Mouse (Mus musculus): Measurements from ENCODE around the gene Lrrc55.

The Lrrc55 gene

DNA sequence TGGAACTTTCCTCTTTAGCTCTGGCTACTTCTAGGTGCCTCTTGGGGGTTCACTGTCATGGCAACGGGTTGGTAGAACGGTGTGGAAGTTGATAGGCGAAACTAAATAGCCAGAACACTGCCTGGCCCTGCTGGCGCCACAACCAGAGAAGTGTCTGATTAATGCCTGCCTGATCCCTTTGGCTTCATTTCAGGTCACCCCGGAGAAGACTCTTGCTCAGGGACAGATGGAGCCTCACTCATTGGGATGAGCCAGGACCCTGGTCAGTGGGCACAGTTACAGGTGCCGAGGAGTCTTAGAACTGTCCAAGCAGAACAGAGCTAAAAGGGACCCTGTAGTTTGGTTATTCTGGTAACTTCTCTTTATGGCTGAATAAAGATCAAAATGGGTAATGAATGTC, 23.5 kb downstream of the Lrrc55 start:
- in situ Hi-C loops (cut with MboI; ENCODE audit: low pct_unique_long_range_greater_than_20kb in 1 of 2, low sequenced_read_pairs in 2 of 2, unreplicated experiment in 1 of 2), result no loop called here

DNA sequence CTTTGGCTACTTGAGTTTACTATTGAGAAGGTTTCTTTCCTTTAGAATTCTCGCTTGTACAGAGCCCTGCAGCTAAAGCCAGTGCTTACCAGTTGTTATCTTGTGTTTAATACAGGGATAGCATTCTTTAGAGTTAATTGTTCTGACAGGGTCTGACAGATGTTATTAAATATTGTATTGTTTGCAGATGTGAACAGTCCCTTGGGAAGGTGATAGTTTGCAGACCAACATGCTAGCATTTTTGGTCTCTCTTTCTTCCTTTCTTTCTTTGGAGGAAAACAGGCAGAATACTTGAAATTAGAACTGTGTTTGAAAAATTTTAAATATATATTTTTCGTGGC, 24.3 kb downstream of the Lrrc55 start:
- in situ Hi-C loops (cut with MboI; ENCODE audit: low pct_unique_long_range_greater_than_20kb in 1 of 2, low sequenced_read_pairs in 2 of 2, unreplicated experiment in 1 of 2), result no loop called here

DNA sequence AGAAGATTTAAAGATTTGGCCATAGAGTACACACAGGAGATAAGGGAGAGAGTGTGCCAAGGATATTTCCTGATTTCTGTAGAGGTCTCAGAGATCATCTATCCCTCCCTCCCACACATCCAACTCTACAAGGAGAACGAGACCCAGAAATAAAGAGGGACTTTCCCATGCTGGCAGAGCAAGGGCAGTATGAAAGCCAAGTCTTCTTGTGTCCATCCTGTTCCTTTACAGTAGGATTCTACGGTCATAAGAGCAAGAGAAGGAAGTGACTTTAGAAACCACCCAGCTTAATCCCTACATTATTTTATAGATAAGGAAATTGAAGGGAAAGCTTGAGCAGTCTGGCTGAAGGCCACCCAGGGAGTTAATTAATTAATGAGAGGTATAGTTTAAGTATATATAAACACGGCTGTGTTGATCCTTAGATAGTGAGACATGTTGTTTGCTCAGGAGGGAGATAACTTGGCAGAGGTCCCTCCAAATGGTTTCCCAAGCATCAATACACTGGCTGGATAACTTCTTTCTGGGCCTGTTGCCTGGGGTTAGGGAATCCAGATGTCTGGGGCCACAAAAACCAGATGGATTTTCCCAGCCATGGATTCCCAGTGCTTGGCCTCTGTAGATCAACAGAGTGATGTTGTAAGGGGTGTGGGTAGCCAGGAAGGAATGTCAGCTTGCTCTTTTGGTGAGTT, 24.8 kb downstream of the Lrrc55 start:
- in situ Hi-C loops (cut with MboI; ENCODE audit: low pct_unique_long_range_greater_than_20kb in 1 of 2, low sequenced_read_pairs in 2 of 2, unreplicated experiment in 1 of 2), result no loop called here

DNA sequence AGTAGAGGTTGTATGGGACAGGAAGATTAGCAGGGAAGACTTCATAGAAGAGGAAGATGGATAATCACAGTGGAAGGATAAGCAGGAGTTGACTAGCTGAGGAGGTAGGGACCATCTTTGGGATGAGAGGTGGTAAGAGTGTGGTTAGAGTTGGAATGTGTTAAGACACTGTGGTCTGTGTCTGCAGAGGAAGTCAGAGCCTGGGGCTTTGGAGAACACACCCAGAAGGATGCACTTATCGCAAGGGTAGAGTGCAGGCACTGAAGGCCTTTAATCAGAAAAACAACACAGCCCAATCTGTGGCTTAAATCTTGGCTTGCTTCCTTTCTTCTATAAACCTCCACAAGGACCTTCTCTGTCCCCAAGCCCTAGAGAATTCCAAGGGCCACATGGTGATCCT, 28.7 kb downstream of the Lrrc55 start:
- in situ Hi-C loops (cut with MboI; ENCODE audit: low pct_unique_long_range_greater_than_20kb in 1 of 2, low sequenced_read_pairs in 2 of 2, unreplicated experiment in 1 of 2), result no loop called here

DNA sequence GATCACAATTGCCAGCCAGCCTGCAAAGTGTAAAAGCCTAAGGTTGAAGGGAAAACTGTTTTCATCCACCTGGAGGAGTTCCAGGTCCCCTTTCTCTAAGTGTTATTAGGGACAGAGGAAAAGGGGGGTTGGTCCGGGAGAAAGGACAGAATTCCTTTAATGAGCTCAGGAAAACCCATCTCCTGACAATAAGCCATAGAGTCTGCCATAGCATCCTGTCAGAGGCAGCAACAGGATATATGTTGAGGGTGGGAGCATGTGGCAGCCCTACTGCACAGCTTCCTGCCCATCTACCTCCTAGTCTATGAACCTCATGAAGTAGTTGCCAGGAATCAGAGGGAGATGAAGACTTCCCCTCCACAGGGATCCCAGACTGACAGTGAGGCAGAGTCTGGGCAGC, 29.4 kb downstream of the Lrrc55 start:
- in situ Hi-C loops (cut with MboI; ENCODE audit: low pct_unique_long_range_greater_than_20kb in 1 of 2, low sequenced_read_pairs in 2 of 2, unreplicated experiment in 1 of 2), result no loop called here

DNA sequence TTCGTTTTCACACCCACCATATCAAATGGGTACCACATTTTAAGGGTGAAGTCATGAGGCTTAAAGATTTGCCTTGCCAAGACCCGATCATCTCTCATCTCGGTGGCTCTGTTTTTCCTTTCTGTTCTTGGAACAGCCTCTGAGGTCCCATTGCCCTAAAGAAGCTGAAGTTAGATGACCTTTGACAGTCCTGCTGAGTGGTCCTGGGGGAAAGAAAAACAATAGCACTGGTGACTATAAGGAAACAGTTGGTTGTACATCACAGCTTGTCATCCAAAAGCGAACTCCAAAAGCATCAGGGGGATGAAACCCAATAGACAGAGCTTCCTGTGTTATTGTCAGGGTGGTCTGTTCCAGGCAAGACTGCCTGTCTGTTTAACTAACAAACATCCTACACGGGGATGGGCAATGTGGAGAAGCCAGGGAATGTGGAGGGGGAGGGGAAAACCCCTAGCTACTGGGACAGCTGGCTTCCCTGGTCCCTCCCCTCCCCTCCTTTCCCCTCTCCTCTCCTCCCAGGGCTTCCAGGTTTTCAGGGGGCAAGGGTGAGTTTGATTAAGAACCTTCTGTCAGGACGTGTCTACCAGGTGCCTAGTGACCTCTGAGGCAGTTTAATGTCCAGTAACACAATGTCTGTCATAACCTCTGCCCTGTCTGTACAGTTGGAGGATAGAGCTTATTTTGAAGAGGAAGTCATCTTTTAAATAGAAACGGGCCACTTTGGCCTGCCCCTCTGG, 33.5 kb downstream of the Lrrc55 start:
- in situ Hi-C loops (cut with MboI; ENCODE audit: low pct_unique_long_range_greater_than_20kb in 1 of 2, low sequenced_read_pairs in 2 of 2, unreplicated experiment in 1 of 2), result no loop called here

DNA sequence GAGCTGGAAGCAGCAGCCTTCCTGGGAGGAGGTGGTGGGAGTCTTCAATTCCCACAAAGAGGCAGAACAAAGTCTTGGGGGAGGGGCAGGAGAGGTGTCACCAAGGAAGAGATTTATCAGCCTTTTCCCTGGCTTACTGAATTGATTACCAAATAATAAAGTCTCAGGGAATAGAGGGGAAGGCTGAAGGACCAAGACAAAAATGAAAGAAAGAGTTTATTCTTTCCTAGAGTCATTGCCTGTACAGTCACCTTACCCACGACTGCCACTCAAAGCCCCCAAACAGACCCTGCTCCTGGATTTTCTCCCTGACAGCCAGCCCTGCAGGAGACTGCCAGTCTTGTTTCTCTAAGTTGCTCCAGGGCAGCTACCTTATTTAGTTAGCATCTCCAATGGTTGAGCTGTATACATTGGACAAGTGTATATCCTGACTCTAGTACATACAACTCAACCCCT, 35.3 kb downstream of the Lrrc55 start:
- in situ Hi-C loops (cut with MboI; ENCODE audit: low pct_unique_long_range_greater_than_20kb in 1 of 2, low sequenced_read_pairs in 2 of 2, unreplicated experiment in 1 of 2), result no loop called here

DNA sequence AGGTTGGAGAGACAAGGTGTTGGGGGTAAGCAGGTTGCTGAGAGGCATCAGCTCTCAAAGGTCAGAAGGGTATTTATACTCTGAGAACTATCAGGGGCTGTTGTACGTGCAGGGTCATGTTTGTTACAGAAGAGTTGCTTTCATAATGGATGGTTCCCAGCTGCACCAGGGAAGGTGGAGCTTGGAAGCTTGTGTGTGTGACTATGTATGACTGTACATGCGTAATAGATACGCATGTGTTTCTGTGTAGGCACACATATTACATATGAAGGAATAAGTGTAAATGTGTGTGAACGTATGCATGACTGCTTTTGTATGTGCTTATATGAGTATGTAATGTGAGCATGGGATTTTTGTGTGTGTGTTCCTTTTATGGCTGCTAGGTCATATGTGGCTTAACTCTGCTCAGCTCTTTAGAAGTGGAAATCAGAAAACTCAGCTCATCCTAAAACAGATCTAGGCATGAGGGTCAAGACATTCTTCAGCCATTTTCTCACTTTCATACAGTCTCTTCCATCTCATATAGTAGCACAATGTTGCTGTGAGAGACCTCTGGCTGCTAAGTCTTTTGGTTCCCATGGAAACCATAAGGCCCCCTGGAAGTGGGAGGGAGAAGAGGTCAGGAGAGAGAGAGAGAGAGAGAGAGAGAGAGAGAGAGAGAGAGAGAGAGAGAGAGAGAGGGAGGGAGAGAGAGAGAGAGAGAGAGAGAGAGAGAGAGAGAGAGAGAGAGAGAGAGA, 35.9 kb downstream of the Lrrc55 start:
- in situ Hi-C loops (cut with MboI; ENCODE audit: low pct_unique_long_range_greater_than_20kb in 1 of 2, low sequenced_read_pairs in 2 of 2, unreplicated experiment in 1 of 2), result no loop called here

DNA sequence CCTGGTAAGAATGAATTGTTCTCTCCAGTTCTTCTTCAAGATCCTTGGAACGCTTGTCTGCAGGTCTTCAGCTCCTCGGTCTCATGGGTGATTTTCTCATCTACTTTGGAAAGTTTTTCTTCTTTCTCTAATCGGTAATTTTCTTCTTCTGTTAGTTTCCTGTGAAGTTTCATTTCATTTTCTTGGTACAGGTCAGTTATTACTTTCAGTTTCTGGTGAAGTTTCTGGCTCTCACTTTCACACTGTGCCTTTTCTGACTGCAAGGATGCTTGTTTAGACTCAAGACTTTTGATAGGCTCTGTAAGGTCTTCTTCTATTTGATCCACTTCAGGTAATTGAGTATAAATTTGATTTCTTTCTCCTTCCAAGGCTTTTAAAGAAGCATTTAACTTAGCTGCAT, 39.6 kb downstream of the Lrrc55 start:
- in situ Hi-C loops (cut with MboI; ENCODE audit: low pct_unique_long_range_greater_than_20kb in 1 of 2, low sequenced_read_pairs in 2 of 2, unreplicated experiment in 1 of 2), result no loop called here

DNA sequence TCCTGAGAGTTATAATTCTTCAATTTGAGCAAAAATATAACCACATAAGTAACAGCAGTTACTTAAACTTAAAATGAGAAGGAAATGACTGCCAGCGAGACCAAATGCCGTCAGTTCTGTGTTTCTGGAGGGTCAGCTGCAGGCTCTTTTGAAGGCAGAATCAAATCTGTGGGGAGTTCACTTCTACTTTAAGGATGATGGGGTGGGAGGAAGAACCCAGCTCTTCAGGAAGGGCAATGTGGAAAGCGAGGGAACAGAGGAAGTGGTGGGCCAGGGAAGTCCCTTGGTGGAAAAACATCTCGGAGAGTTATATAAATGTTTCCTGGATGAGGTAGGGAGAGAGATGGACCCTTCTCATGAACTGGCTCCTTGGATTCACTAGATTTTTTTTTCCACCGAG, 40.9 kb downstream of the Lrrc55 start:
- in situ Hi-C loops (cut with MboI; ENCODE audit: low pct_unique_long_range_greater_than_20kb in 1 of 2, low sequenced_read_pairs in 2 of 2, unreplicated experiment in 1 of 2), result no loop called here

DNA sequence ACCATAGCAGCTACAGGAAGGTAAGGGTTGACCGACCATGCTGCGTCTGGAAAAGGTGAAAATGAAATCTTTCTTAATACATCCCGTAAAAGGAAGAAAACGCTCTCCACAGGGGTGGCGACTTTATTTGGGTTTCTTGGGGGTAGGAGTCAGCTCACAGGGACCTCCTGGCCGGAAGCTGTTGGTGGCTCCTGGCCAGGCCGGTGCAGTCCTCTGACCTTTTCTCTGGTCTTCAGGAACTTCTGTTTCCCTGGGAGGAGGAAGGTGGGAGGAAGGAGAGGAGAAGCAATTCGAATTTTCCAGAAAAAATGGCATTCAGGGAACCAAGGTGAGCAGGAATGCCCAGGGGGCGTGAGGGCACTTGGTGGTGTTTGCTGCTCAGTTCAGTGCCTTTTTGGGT, 41.7 kb downstream of the Lrrc55 start:
- in situ Hi-C loops (cut with MboI; ENCODE audit: low pct_unique_long_range_greater_than_20kb in 1 of 2, low sequenced_read_pairs in 2 of 2, unreplicated experiment in 1 of 2), result no loop called here

DNA sequence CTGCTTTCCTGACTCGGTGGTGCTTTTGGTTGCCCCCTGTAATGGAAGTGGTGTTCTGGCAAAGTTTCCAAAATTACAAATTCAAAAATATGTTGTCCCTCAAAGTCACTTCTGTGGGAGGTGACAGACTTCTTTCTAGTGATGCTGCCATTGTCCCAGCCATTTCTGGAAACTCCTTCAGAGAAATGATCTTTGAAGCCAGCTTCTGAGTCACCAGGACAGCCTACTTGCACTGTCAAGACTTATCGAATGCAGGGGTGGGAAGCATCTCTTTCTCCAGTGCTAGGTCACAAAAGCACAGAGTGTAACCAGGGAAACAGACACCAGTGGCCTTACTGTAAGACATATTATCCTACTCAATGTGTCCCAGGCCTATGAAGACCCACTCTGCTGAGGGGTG, 45.8 kb downstream of the Lrrc55 start:
- in situ Hi-C loops (cut with MboI; ENCODE audit: low pct_unique_long_range_greater_than_20kb in 1 of 2, low sequenced_read_pairs in 2 of 2, unreplicated experiment in 1 of 2), result no loop called here

DNA sequence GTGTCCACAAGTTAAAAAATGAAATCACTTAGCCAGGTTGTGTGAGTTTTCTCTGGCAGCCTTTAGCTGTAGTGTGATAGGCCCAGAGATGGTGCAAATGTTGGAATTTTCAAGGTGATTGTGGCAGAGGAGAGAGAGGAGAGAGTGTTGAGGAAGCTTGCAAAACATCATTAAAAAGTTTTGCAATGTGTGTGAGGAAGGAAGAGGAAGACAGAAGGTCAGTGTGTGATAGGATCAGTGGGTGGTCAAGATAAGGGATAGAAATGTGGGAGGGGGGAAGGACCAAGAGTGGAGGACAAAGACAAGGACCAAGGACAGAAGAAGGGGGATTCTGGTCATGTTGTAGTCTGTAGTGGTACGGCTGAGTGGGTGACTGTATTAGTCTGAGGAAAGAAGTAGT, 46.6 kb downstream of the Lrrc55 start:
- in situ Hi-C loops (cut with MboI; ENCODE audit: low pct_unique_long_range_greater_than_20kb in 1 of 2, low sequenced_read_pairs in 2 of 2, unreplicated experiment in 1 of 2), result no loop called here

DNA sequence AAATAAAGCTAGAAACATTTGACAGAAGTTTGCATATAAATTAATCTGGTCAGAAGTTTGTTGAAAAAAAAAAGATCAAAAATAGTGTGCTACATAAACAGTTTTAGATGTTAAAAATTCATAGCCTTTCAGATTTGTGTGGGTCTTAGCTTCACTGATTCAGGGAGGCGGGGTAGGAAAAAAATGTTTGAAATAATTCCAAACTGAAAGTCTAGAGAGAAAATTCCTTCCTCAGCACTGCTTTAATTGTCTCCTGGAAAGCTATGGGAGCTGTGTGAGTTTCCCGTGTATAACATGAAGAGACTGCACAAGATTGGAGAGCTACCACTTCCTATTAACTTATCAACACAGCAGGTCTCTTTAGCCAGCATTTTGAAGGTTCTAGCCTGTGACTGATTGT, 49.5 kb downstream of the Lrrc55 start:
- in situ Hi-C loops (cut with MboI; ENCODE audit: low pct_unique_long_range_greater_than_20kb in 1 of 2, low sequenced_read_pairs in 2 of 2, unreplicated experiment in 1 of 2), result no loop called here

DNA sequence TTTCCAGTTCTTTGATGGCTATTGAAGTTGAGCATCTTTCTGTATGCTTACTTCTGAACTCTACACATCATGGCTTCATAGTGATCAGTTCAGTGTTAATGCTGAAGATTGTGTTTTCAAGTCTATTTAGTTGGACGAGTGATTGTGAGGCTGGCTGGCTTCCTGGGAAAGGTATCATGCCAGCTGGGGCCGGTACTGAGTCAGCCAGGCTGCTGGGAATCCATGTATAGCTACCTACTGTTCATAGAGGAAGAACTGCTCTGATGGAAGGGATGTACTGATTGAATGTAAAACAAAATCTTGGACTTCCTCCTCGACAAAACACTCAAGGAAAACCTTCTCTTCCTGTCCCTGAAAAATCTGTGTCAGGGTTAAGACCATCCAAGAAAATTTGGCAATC, 51.7 kb downstream of the Lrrc55 start:
- in situ Hi-C loops (cut with MboI; ENCODE audit: low pct_unique_long_range_greater_than_20kb in 1 of 2, low sequenced_read_pairs in 2 of 2, unreplicated experiment in 1 of 2), result no loop called here

DNA sequence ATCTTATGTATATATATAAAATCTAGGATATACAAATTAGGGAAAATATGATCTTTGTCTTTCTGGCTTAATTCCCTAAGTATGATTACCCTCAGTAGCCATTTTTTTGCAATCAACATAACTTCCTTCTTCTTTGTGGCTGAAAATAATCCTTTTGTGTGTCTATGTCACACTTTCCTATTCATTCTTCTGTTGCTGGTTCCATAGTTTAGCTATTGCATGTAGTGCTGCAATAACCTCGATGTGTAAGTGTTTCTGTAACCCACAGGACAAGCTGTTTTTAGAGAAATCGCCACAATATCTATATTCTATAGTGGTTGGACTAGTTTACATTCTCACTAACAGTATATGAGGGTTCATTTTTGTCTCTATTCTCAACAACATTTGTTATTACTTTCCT, 52.1 kb downstream of the Lrrc55 start:
- in situ Hi-C loops (cut with MboI; ENCODE audit: low pct_unique_long_range_greater_than_20kb in 1 of 2, low sequenced_read_pairs in 2 of 2, unreplicated experiment in 1 of 2), result no loop called here

DNA sequence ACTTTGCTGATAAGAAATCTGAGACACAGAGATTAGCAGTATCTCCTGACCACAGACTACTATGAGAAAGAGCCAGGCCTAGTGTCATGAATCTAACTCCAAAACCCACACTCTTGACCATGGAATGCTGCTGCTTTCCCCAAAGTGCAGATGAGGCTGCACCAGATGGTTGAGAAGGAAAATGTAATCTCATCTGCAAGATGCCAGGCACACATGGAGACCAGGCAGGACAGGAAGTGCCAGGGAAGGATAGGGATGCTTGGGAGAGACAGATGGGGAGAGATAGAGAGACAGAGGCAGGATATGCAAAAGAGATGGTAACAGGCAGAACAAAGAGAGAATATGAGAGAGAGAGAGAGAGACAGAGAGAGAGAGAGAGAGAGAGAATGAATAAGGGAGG, 56.2 kb downstream of the Lrrc55 start:
- in situ Hi-C loops (cut with MboI; ENCODE audit: low pct_unique_long_range_greater_than_20kb in 1 of 2, low sequenced_read_pairs in 2 of 2, unreplicated experiment in 1 of 2), result no loop called here

DNA sequence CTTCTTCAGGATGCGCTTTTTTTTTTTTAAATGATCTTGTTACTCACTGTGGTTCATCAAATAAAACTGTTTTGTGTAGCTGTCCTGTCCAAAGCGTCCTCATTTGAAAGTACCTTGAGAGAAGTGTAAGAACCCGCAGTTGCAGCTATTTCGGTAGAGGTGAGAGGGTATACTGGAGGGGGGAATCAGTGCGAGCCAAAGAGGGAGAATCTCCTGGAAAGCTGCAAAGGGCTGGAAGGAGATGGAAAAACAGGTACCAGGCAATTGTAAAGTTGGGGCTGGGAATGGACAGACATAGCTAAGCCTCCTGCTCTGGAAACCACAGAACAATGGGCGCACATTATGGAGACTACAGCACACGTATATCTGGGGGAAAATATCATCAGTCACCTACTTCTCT, 57.2 kb downstream of the Lrrc55 start:
- in situ Hi-C loops (cut with MboI; ENCODE audit: low pct_unique_long_range_greater_than_20kb in 1 of 2, low sequenced_read_pairs in 2 of 2, unreplicated experiment in 1 of 2), result no loop called here

DNA sequence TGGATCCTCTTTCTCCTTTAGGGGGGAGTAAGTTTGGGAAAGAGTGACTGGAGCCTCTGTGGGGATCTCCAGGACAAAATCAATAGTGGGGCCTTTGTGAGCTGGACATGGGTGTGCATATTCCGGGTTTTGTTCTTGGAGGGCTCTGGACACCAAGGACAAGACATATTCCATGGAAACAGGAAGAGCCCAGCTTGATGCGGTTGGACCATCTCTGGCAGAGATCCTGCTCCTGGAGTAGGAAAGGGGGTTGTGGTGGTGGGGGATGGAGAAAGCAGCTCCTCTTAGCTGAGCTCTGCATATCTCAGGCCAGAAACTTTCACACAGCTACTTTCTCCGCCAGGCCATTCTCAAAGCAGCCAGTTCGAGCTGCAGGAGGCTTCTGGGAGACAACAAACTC, 57.6 kb downstream of the Lrrc55 start:
- in situ Hi-C loops (cut with MboI; ENCODE audit: low pct_unique_long_range_greater_than_20kb in 1 of 2, low sequenced_read_pairs in 2 of 2, unreplicated experiment in 1 of 2), result no loop called here

DNA sequence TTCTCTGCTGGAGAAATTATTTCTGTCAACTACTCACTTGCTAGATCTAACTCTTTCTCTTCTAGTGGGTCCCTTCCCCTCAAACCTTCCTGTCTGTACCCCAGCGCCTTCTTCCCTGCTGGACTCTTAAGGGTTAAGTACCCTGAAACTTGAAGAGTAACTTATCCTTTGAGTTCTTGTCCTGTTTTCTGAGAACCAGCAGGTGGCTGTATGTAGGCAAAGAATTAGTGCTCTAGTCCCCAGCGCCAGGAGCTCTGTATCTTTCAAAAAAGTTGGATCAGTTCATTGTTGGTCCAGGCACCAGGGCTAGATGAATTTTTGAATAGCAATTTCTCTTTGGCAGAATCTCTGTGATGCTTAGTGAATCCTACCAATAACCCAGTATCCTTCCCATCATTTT, 58.9 kb downstream of the Lrrc55 start:
- in situ Hi-C loops (cut with MboI; ENCODE audit: low pct_unique_long_range_greater_than_20kb in 1 of 2, low sequenced_read_pairs in 2 of 2, unreplicated experiment in 1 of 2), result no loop called here
